Mouse (Mus musculus): ENCODE results near the gene 1700001C19Rik. TPM values are rescaled to one million over a fixed set of nuclear protein-coding genes. Genes with fewer than 3 reads are reported as not detected.

Gene 1700001C19Rik
- polyA plus RNA-seq, 1 experiment from 2014 or later: 0.86 TPM

DNA sequence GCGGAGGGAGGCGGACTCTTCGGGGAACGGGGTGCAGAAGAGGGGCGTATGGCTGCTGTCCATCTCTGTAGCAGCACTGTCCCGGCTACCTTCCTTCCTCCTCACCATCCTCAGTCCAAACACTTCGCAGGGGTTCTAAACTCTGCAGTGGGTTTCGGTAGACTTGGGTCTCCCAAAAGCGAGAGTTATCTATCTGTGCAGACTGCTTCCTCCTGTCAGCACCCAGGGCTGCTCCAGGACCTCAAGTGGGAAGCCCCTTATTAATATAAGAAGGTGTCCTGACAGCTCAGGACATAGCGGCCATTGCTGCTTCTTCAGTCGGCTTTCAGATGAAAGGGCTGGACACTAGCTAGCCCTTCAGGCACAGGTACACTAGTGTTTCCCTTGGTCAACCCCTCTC is 27.8 kb upstream of the 1700001C19Rik start:
- Histone ChIP-seq H3K4me1 (replicated peaks; ENCODE audit: control insufficient read depth, insufficient read depth, low read length) (peaks cover 5% of the 10 kb centered on the region; the same call in 1 of the 2 replicates), H3K9ac (replicated peaks; ENCODE audit: low read depth, low read length) (no peak overlapping the region), H3K4me3 (replicated peaks; ENCODE audit: low read length) (no peak overlapping the region), H3K36me3 (ENCODE audit: control insufficient read depth, insufficient read depth) (no peaks in the 10 kb centered on the region), H3K4me2 (ENCODE audit: low read length) (no peak overlapping the region), H3K27me3 (replicated peaks; ENCODE audit: control insufficient read depth, insufficient read depth, low read length) (peaks cover 19% of the 10 kb centered on the region), H3K27ac (ENCODE audit: low read length) (no peak overlapping the region), H3K9me3 (ENCODE audit: control insufficient read depth, low read length) (no peaks in the 10 kb centered on the region)
- no peak for ATAC-seq
- 81% methylated on average over 11 of the region's 11 CpGs for whole genome bisulfite sequencing

DNA sequence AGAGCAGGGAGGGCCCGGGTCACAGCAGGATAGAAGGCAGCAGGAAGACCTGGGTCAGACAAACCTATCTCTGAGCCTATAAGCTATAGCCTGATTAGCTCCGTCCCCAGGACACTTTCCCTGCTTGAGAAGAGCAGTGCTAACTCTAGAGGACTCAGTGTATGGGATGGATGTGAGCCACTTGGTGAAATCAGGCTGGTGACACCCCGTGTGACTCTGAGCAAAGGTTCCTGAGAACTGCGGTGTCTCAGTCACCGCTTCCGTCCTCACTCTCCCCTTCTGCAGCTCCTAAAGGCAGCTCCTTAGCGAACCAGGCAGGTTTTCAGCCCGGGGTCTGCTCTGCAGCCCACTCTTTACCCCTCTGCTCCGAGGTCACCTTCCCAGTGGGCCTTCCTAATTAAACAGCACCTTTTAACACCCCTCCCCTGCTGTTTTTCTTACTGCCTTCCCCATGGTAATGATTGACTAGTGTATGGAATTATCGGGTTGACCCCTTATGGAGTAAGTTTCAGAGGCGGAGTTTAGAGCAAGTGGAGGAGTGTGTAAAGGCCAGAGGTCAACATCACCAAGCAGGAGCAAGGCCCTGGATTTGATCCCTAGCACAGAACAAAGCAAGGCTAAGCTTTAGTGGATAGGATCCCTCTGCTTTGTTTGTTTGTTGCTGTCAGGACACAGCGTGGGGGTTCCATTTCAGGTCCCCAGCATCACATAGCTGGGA is 27.2 kb upstream of the 1700001C19Rik start:
- 41% methylated on average over 12 of the region's 12 CpGs for WGBS
- no peak overlapping the region for H3K4me2 ChIP-seq (ENCODE audit: low read length)
- H3K36me3 ChIP-seq (ENCODE audit: control insufficient read depth, insufficient read depth): no peaks in the 10 kb centered on the region
- no peak overlapping the region for H3K4me3 ChIP-seq (replicated peaks; ENCODE audit: low read length)
- H3K9me3 ChIP-seq (ENCODE audit: control insufficient read depth, low read length): no peaks in the 10 kb centered on the region
- H3K4me1 ChIP-seq (replicated peaks; ENCODE audit: control insufficient read depth, insufficient read depth, low read length): 0 out of 2 replicates have a peak, but pooled peaks cover 5% of the 10 kb centered on the region
- H3K9ac ChIP-seq (replicated peaks; ENCODE audit: low read depth, low read length): no peak overlapping the region
- ATAC-seq: no peak
- no peak overlapping the region for H3K27ac ChIP-seq (ENCODE audit: low read length)
- H3K27me3 ChIP-seq (replicated peaks; ENCODE audit: control insufficient read depth, insufficient read depth, low read length): peaks cover 19% of the 10 kb centered on the region

DNA sequence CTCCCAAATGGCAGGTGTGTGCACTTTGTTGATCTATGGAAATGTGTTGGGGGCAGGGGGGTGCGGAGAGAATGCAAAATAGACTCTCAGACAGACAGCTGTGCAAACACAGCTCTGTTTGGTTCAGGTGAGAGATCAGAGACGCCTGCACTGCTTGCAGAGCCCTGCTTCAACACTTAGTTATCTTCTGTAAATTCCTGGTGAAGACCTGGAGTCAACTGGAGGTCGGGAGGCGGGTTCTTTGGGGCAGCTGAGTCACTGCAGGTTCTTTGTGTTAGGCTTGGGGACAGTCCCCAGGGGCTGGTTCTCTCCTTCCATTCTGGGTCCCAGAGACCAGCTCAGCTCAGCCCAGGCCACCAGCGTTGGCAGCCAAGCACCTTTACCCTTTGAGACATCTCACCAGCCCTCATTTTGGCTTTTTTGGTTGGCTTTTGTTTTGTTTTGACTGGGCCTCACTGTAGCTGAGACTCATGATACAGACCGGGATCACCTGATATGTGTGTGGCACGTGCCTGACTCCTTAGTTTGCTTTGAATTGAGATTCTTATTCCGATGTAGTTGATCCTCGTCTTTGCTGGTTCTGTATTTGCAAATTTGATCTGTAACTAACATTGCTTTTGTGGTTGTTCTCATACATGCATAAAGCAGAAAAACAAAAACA is 25.7 kb upstream of the 1700001C19Rik start:
- no peaks in the 10 kb centered on the region for H3K4me1 ChIP-seq (replicated peaks; ENCODE audit: control insufficient read depth, insufficient read depth, low read length)
- no peak overlapping the region for H3K4me2 ChIP-seq (ENCODE audit: low read length)
- H3K27me3 ChIP-seq (replicated peaks; ENCODE audit: control insufficient read depth, insufficient read depth, low read length): peaks cover 12% of the 10 kb centered on the region
- no peak overlapping the region for H3K9ac ChIP-seq (replicated peaks; ENCODE audit: low read depth, low read length)
- 59% methylated on average over 9 of the region's 9 CpGs for WGBS
- ATAC-seq: no peak
- H3K4me3 ChIP-seq (replicated peaks; ENCODE audit: low read length): no peak overlapping the region
- no peak overlapping the region for H3K27ac ChIP-seq (ENCODE audit: low read length)
- no peaks in the 10 kb centered on the region for H3K36me3 ChIP-seq (ENCODE audit: control insufficient read depth, insufficient read depth)
- no peaks in the 10 kb centered on the region for H3K9me3 ChIP-seq (ENCODE audit: control insufficient read depth, low read length)

DNA sequence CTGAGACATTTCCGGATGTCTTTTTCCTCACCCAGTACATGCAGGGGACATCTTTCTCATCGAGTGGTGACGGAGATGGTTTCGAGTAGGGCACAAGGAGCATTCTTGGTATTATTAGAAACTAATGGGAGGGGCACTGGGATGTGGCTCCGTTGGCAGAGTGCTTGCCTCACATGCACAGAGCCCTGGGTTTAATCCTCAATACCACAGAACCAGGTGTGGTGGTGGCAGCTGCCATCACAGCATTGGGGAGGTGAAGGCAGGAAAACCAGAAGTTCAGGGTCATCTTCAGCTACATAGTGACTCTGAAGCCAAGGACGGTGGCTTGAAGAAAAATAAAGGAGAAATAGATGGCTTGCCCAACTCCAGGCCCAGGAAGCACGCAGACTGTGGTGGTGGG is 25.0 kb upstream of the 1700001C19Rik start:
- no peak overlapping the region for H3K4me3 ChIP-seq (replicated peaks; ENCODE audit: low read length)
- H3K4me2 ChIP-seq (ENCODE audit: low read length): no peak overlapping the region
- WGBS: 88% methylated on average over 7 of the region's 7 CpGs
- no peak overlapping the region for H3K27ac ChIP-seq (ENCODE audit: low read length)
- peaks cover 6% of the 10 kb centered on the region for H3K27me3 ChIP-seq (replicated peaks; ENCODE audit: control insufficient read depth, insufficient read depth, low read length)
- H3K9me3 ChIP-seq (ENCODE audit: control insufficient read depth, low read length): no peaks in the 10 kb centered on the region
- no peaks in the 10 kb centered on the region for H3K4me1 ChIP-seq (replicated peaks; ENCODE audit: control insufficient read depth, insufficient read depth, low read length)
- no peak overlapping the region for H3K9ac ChIP-seq (replicated peaks; ENCODE audit: low read depth, low read length)
- ATAC-seq: no peak
- no peaks in the 10 kb centered on the region for H3K36me3 ChIP-seq (ENCODE audit: control insufficient read depth, insufficient read depth)

DNA sequence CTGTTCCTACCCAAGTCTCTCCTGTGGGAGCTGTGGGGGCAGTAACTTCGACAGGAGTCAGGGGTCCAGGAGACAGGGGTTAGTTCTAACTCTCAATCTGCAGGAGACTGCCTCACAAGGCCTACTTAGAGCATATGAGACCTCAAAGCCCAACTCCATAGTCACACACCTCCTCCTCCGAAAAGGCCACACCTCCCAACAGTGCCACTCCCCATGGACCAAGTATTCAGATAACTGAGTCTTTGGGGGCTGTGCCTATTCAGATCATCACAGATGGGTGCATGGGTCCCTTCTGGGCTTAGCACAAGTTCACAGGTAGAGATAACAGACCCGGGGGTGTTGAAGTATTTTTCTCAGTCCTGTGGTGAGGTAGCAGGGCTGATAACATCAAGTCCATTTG is 24.5 kb upstream of the 1700001C19Rik start:
- 80% methylated on average over 3 of the region's 3 CpGs for WGBS
- no peak for ATAC-seq
- peaks cover under 1% of the 10 kb centered on the region; the same call in 1 of the 2 replicates for H3K27me3 ChIP-seq (replicated peaks; ENCODE audit: control insufficient read depth, insufficient read depth, low read length)

DNA sequence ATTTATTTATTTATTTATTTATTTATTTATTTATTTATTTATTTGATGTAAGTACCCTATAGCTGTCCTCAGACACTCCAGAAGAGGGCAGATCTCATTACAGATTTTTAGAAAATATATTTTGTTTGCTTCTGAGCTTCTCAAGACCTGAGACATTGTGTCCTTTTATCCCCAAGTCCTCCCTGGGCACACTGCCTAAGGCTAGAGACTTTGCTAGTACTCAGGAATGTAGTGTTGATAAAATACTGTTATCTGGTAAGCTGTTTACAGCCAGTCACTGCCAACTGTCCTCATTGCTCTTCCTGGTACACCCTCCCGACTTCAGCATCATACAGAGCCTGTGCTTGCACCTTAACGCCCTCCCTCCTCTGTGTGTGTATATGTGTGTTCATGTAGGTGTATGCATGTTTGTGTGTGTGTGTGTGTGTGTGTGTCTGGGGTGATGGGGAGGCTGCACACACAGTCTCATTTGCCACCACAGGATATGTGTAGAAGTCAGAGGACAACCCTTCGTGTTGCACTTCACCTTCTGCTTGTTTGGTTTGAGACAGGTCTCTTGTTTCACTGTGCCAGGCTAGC is 22.3 kb upstream of the 1700001C19Rik start:
- no peaks in the 10 kb centered on the region for H3K27me3 ChIP-seq (replicated peaks; ENCODE audit: control insufficient read depth, insufficient read depth, low read length)
- no peak overlapping the region for H3K27ac ChIP-seq (ENCODE audit: low read length)
- H3K4me1 ChIP-seq (replicated peaks; ENCODE audit: control insufficient read depth, insufficient read depth, low read length): no peaks in the 10 kb centered on the region
- no peak overlapping the region for H3K4me2 ChIP-seq (ENCODE audit: low read length)
- no peaks in the 10 kb centered on the region for H3K9me3 ChIP-seq (ENCODE audit: control insufficient read depth, low read length)
- no peak overlapping the region for H3K9ac ChIP-seq (replicated peaks; ENCODE audit: low read depth, low read length)
- H3K36me3 ChIP-seq (ENCODE audit: control insufficient read depth, insufficient read depth): no peaks in the 10 kb centered on the region
- no peak for ATAC-seq
- no peak overlapping the region for H3K4me3 ChIP-seq (replicated peaks; ENCODE audit: low read length)
- WGBS: 81% methylated on average over 3 of the region's 3 CpGs

More for the DNA sequence above, 24.5 kb upstream of the 1700001C19Rik start:
- H3K36me3 ChIP-seq (ENCODE audit: control insufficient read depth, insufficient read depth): no peaks in the 10 kb centered on the region
- no peaks in the 10 kb centered on the region for H3K4me1 ChIP-seq (replicated peaks; ENCODE audit: control insufficient read depth, insufficient read depth, low read length)
- H3K9ac ChIP-seq (replicated peaks; ENCODE audit: low read depth, low read length): no peak overlapping the region
- no peaks in the 10 kb centered on the region for H3K9me3 ChIP-seq (ENCODE audit: control insufficient read depth, low read length)
- no peak overlapping the region for H3K4me3 ChIP-seq (replicated peaks; ENCODE audit: low read length)
- no peak overlapping the region for H3K27ac ChIP-seq (ENCODE audit: low read length)
- H3K4me2 ChIP-seq (ENCODE audit: low read length): no peak overlapping the region

DNA sequence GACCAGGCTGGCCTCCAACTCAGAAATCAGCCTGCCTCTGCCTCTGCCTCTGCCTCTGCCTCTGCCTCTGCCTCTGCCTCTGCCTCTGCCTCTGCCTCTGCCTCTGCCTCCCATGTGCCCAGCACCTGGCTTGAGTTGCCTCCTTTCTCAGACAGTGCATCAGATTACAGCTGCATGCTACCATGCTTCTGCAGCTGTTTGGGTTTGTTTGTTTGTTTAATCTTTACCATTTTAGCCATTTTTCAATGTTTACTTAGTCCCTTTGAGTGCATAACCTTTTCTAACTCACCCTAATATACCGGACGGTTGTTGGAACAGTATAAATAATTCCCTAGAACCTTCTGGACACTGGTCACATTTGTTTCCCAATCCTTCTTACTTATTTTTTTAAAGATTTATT is 21.8 kb upstream of the 1700001C19Rik start:
- 99% methylated on average over 2 of the region's 2 CpGs for WGBS
- H3K4me3 ChIP-seq (replicated peaks; ENCODE audit: low read length): no peak overlapping the region
- H3K9me3 ChIP-seq (ENCODE audit: control insufficient read depth, low read length): no peaks in the 10 kb centered on the region
- no peaks in the 10 kb centered on the region for H3K36me3 ChIP-seq (ENCODE audit: control insufficient read depth, insufficient read depth)
- no peak overlapping the region for H3K9ac ChIP-seq (replicated peaks; ENCODE audit: low read depth, low read length)
- H3K4me2 ChIP-seq (ENCODE audit: low read length): no peak overlapping the region
- H3K27me3 ChIP-seq (replicated peaks; ENCODE audit: control insufficient read depth, insufficient read depth, low read length): no peaks in the 10 kb centered on the region
- no peak for ATAC-seq
- H3K4me1 ChIP-seq (replicated peaks; ENCODE audit: control insufficient read depth, insufficient read depth, low read length): no peaks in the 10 kb centered on the region
- no peak overlapping the region for H3K27ac ChIP-seq (ENCODE audit: low read length)

DNA sequence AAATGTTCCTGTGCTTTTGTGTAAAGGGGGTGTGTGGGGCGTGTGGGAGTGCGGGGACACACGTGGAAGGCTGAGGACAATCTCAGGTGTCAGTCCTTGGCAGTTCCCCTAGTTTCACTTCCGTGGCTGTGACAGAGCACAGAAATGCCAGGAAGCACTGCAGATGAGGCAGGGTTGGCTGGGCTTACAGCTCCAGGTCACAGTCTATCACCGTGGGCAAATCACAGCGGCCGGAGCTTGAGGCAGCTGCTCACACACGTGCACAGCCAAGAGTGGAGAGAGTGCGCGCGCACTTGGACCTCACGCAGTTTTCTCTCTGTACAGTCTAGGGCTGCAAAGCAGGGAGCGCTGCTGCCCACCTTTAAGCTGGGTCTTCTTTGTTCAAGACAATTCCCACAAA is 21.1 kb upstream of the 1700001C19Rik start:
- H3K9ac ChIP-seq (replicated peaks; ENCODE audit: low read depth, low read length): no peak overlapping the region
- no peak for ATAC-seq
- H3K27ac ChIP-seq (ENCODE audit: low read length): no peak overlapping the region
- H3K36me3 ChIP-seq (ENCODE audit: control insufficient read depth, insufficient read depth): no peaks in the 10 kb centered on the region
- H3K27me3 ChIP-seq (replicated peaks; ENCODE audit: control insufficient read depth, insufficient read depth, low read length): no peaks in the 10 kb centered on the region
- H3K4me1 ChIP-seq (replicated peaks; ENCODE audit: control insufficient read depth, insufficient read depth, low read length): no peaks in the 10 kb centered on the region
- H3K4me3 ChIP-seq (replicated peaks; ENCODE audit: low read length): no peak overlapping the region
- no peak overlapping the region for H3K4me2 ChIP-seq (ENCODE audit: low read length)
- no peaks in the 10 kb centered on the region for H3K9me3 ChIP-seq (ENCODE audit: control insufficient read depth, low read length)
- 76% methylated on average over 13 of the region's 13 CpGs for WGBS

DNA sequence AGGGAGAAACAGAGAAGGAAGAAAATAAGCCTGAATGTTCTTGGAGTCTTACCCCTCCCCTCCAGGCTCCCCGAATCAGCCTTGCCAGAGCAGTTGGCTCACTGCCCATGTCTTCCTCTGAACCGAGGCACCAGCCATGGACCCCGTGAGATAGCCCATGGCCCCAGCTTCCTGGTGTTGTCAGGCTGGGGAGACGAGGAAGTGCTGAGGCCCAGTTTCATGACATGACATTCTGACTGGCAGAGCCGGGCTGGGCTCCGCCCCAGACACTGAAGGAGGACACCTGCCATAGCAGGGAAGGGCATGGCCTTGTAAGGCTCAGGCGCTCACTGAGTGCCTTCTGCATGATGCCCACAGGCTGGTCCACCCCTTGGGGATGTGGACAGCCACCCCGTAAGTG is 17.5 kb upstream of the 1700001C19Rik start:
- Histone ChIP-seq H3K4me3 (replicated peaks; ENCODE audit: low read length) (no peak overlapping the region), H3K36me3 (ENCODE audit: control insufficient read depth, insufficient read depth) (no peaks in the 10 kb centered on the region), H3K9ac (replicated peaks; ENCODE audit: low read depth, low read length) (no peak overlapping the region), H3K27ac (ENCODE audit: low read length) (no peak overlapping the region), H3K27me3 (replicated peaks; ENCODE audit: control insufficient read depth, insufficient read depth, low read length) (no peaks in the 10 kb centered on the region), H3K4me2 (ENCODE audit: low read length) (no peak overlapping the region), H3K4me1 (replicated peaks; ENCODE audit: control insufficient read depth, insufficient read depth, low read length) (no peaks in the 10 kb centered on the region), H3K9me3 (ENCODE audit: control insufficient read depth, low read length) (no peaks in the 10 kb centered on the region)
- WGBS: 47% methylated on average over 8 of the region's 8 CpGs
- no peak for ATAC-seq

Data from forebrain, embryonic 16.5 days (tissue).